Mouse (Mus musculus) heart, postnatal 0 days (tissue): ENCODE results near the gene Ropn1l. TPM values are rescaled to one million over a fixed set of nuclear protein-coding genes. Genes with fewer than 3 reads are reported as not detected.
A peak's percentile ranks its signal among the peaks of the same experiment; 100 is the strongest.

Experiments
- ATAC-seq: fragments of 200-750 bp; cut with Nextera tagmentation; 2 replicates; pipeline ENCODE4 v1.8.0; 2017; ENCODE audit warnings: low read depth, moderate number of reproducible peaks, moderate library complexity; ENCODE audit not compliant: insufficient read depth
- DNase-seq: peaks from one replicate; pipeline ENCODE4 v3.0.0-alpha.2; 2016; ENCODE audit warnings: low spot score
- H3K27ac ChIP-seq: fragments of 300-500 bp; sonication (generic); 2 replicates; pipeline ENCODE4 v1.5.1; 2014; ENCODE audit warnings: low read depth, mild to moderate bottlenecking
- H3K27me3 ChIP-seq: fragments of 300-500 bp; sonication (generic); 2 replicates; pipeline ENCODE4 v1.6.1; 2014; ENCODE audit warnings: low read length, mixed read lengths; ENCODE audit not compliant: control insufficient read depth, insufficient read depth
- H3K36me3 ChIP-seq: fragments of 300-500 bp; sonication (generic); replicated peaks from 2 replicates; pipeline ENCODE4 v1.6.1; 2014; ENCODE audit warnings: low read length, mixed read lengths; ENCODE audit not compliant: control insufficient read depth, insufficient read depth
- H3K4me1 ChIP-seq: fragments of 300-500 bp; sonication (generic); 2 replicates; pipeline ENCODE4 v1.6.1; 2014; ENCODE audit warnings: antibody characterized with exemption; ENCODE audit not compliant: control insufficient read depth, insufficient read depth
- H3K4me2 ChIP-seq: fragments of 300-500 bp; sonication (generic); 2 replicates; pipeline ENCODE4 v1.6.1; 2014; ENCODE audit warnings: low read depth, mild to moderate bottlenecking, low read length, moderate library complexity
- H3K4me3 ChIP-seq: fragments of 300-500 bp; sonication (generic); 2 replicates; pipeline ENCODE4 v1.5.1; 2014; ENCODE audit warnings: low read depth, low read length
- H3K9ac ChIP-seq: fragments of 300-500 bp; sonication (generic); replicated peaks from 2 replicates; pipeline ENCODE4 v1.6.1; 2014; ENCODE audit warnings: low read depth, low read length, mixed read lengths
- H3K9me3 ChIP-seq: fragments of 300-500 bp; sonication (generic); replicated peaks from 2 replicates; pipeline ENCODE4 v1.6.1; 2016; ENCODE audit warnings: low read length; ENCODE audit not compliant: control insufficient read depth
- CTCF ChIP-seq: IDR thresholded peaks from 2 replicates; pipeline ENCODE4 v1.5.1; 2016; ENCODE audit warnings: antibody characterized with exemption, control low read depth, low read depth
- EP300 ChIP-seq: IDR thresholded peaks from 2 replicates; pipeline ENCODE4 v1.6.1; 2016; ENCODE audit warnings: antibody characterized with exemption, low read depth
- WGBS: fragments of 180-500 bp; shearing (Covaris S2); extraction: QIAGEN DNeasy Blood & Tissue Kit; methylation state at CpG from one replicate; pipeline ENCODE4 v1.1.7; 2014; 5-methylcytosine and 5-hydroxymethylcytosine counted together
- polyA plus RNA-seq: library from polyadenylated mRNA; unstranded; fragments of >200 nt; fragmentation: Nextera tagmentation; extraction: Ambion mirVana; gene quantifications from 2 replicates; pipeline ENCODE4 v1.2.1, GENCODE M21; 2015
- total RNA-seq: library from RNA; depleted of rRNA; stranded (reverse); fragments of >200 nt; gene quantifications from 2 replicates; pipeline ENCODE4 v1.2.3, GENCODE M21; 2014; ENCODE audit warnings: low replicate concordance

Gene Ropn1l
- total and polyA plus RNA-seq, 2 experiments from 2014 or later, result 2.4 to 3.5 TPM

GRCm38 (mm10) chr15:31422649-31423369 is 30.7 kb downstream of the Ropn1l start:
- no peak overlapping the region for H3K9ac ChIP-seq
- no peaks in the 10 kb centered on the region for H3K9me3 ChIP-seq
- WGBS, result 12% methylated on average over 7 of the region's 7 CpGs
- no peak overlapping the region for H3K4me3 ChIP-seq
- TF ChIP-seq CTCF (no peak), EP300 (no peak)
- no peaks in the 10 kb centered on the region for H3K27me3 ChIP-seq
- DNase-seq (peak; percentile 80), ATAC-seq (peak; percentile 80)
- H3K27ac ChIP-seq, result peak overlapping the region; percentile 62
- H3K4me2 ChIP-seq, result peak overlapping the region; percentile 34; the same call in 1 of the 2 replicates
- H3K4me1 ChIP-seq, result peaks cover 20% of the 10 kb centered on the region
- no peaks in the 10 kb centered on the region for H3K36me3 ChIP-seq

GRCm38 (mm10) chr15:31419037-31419436 is 34.5 kb downstream of the Ropn1l start:
- WGBS, result 44% methylated on average over 9 of the region's 9 CpGs
- H3K27ac ChIP-seq, result no peak overlapping the region
- ATAC-seq (no peak), DNase-seq (no peak)
- peak; percentile 54 for TF ChIP-seq CTCF
- TF ChIP-seq EP300, result no peak
- H3K9me3 ChIP-seq, result no peaks in the 10 kb centered on the region
- H3K4me2 ChIP-seq, result no peak overlapping the region
- no peaks in the 10 kb centered on the region for H3K36me3 ChIP-seq
- no peaks in the 10 kb centered on the region for H3K27me3 ChIP-seq
- peaks cover 20% of the 10 kb centered on the region for H3K4me1 ChIP-seq
- no peak overlapping the region for H3K4me3 ChIP-seq
- H3K9ac ChIP-seq, result no peak overlapping the region

- no peak overlapping the region for H3K27ac ChIP-seq
- H3K9ac ChIP-seq, result no peak overlapping the region
- peak overlapping the region; percentile 14 for H3K4me2 ChIP-seq
- peaks cover 20% of the 10 kb centered on the region for H3K4me1 ChIP-seq
- ATAC-seq (no peak), DNase-seq (no peak)
- no peaks in the 10 kb centered on the region for H3K27me3 ChIP-seq
- no peaks in the 10 kb centered on the region for H3K36me3 ChIP-seq
- 22% methylated on average over 7 of the region's 7 CpGs for WGBS
- TF ChIP-seq CTCF, result no peak
- TF ChIP-seq EP300, result no peak
- no peak overlapping the region for H3K4me3 ChIP-seq
- H3K9me3 ChIP-seq, result no peaks in the 10 kb centered on the region
These were observed 34.9 kb downstream of the Ropn1l start for GRCm38 (mm10) chr15:31418686-31419024.

GRCm38 (mm10) chr15:31417796-31418685 is 35.5 kb downstream of the Ropn1l start:
- no peak overlapping the region for H3K9ac ChIP-seq
- peaks cover 19% of the 10 kb centered on the region for H3K4me1 ChIP-seq
- peak overlapping the region; percentile 6; the same call in 1 of the 2 replicates for H3K4me3 ChIP-seq
- no peaks in the 10 kb centered on the region for H3K9me3 ChIP-seq
- H3K36me3 ChIP-seq, result no peaks in the 10 kb centered on the region
- DNase-seq (peak; percentile 33), ATAC-seq (peak; percentile 57)
- no peaks in the 10 kb centered on the region for H3K27me3 ChIP-seq
- TF ChIP-seq CTCF (no peak), EP300 (no peak)
- 0 out of 2 replicates have a peak overlapping the region, but pooled peaks have one; percentile 23 for H3K27ac ChIP-seq
- H3K4me2 ChIP-seq, result peak overlapping the region; percentile 14
- 26% methylated on average over 21 of the region's 21 CpGs for WGBS

- no peak overlapping the region for H3K4me2 ChIP-seq
- TF ChIP-seq EP300 (no peak), CTCF (no peak)
- H3K27me3 ChIP-seq, result no peaks in the 10 kb centered on the region
- peak; percentile 34; the same call in 1 of the 2 replicates for ATAC-seq
- 52% methylated on average over 6 of the region's 6 CpGs for WGBS
- DNase-seq, result no peak
- no peak overlapping the region for H3K27ac ChIP-seq
- no peaks in the 10 kb centered on the region for H3K36me3 ChIP-seq
- H3K9ac ChIP-seq, result no peak overlapping the region
- no peak overlapping the region for H3K4me3 ChIP-seq
- no peaks in the 10 kb centered on the region for H3K9me3 ChIP-seq
- H3K4me1 ChIP-seq, result peaks cover 12% of the 10 kb centered on the region; the same call in 1 of the 2 replicates
These were observed 36.1 kb downstream of the Ropn1l start for GRCm38 (mm10) chr15:31417409-31417795.
